Mouse (Mus musculus): ENCODE data around the gene Fosb. TPM values are rescaled to one million over a fixed set of nuclear protein-coding genes. Genes with fewer than 3 reads are reported as not detected.

The Fosb gene
- polyA plus RNA-seq, 1 experiment from 2014 or later: 0.08 TPM

GRCm38 (mm10) chr7:19303046-19303305, 6.9 kb downstream of the Fosb start:
- H3K4me2 ChIP-seq: no peak overlapping the region
- no peak overlapping the region for H3K9ac ChIP-seq
- no peak overlapping the region for H3K27ac ChIP-seq (replicated peaks)
- H3K9me3 ChIP-seq: no peaks in the 10 kb centered on the region
- peaks cover 53% of the 10 kb centered on the region for H3K27me3 ChIP-seq
- peaks cover 41% of the 10 kb centered on the region for H3K4me1 ChIP-seq (replicated peaks)
- H3K4me3 ChIP-seq: no peak overlapping the region
- no peak for ATAC-seq (ENCODE audit: low FRiP score, low read depth)
- no peaks in the 10 kb centered on the region for H3K36me3 ChIP-seq
- 79% methylated on average over 12 of the region's 12 CpGs for WGBS

- H3K4me2 ChIP-seq: peak overlapping the region; percentile 56
- peaks cover 53% of the 10 kb centered on the region for H3K27me3 ChIP-seq
- peaks cover 36% of the 10 kb centered on the region for H3K4me1 ChIP-seq (replicated peaks)
- 48% methylated on average over 13 of the region's 13 CpGs for WGBS
- no peaks in the 10 kb centered on the region for H3K9me3 ChIP-seq
- ATAC-seq (ENCODE audit: low FRiP score, low read depth): no peak
- H3K9ac ChIP-seq: peak overlapping the region; percentile 43; the same call in 1 of the 2 replicates
- peak overlapping the region; percentile 46 for H3K4me3 ChIP-seq
- H3K36me3 ChIP-seq: no peaks in the 10 kb centered on the region
- H3K27ac ChIP-seq (replicated peaks): no peak overlapping the region
Measured at GRCm38 (mm10) chr7:19302264-19303045, 7.4 kb downstream of the Fosb start.

- peaks cover 35% of the 10 kb centered on the region for H3K4me1 ChIP-seq (replicated peaks)
- WGBS: 9% methylated on average over 16 of the region's 16 CpGs
- H3K27me3 ChIP-seq: peaks cover 46% of the 10 kb centered on the region
- peak overlapping the region; percentile 46 for H3K4me3 ChIP-seq
- 0 out of 2 replicates have a peak, but pooled peaks have one; percentile 19 for ATAC-seq (ENCODE audit: low FRiP score, low read depth)
- H3K27ac ChIP-seq (replicated peaks): no peak overlapping the region
- peak overlapping the region; percentile 56 for H3K4me2 ChIP-seq
- H3K9me3 ChIP-seq: no peaks in the 10 kb centered on the region
- peak overlapping the region; percentile 43 for H3K9ac ChIP-seq
- H3K36me3 ChIP-seq: no peaks in the 10 kb centered on the region
Measured at GRCm38 (mm10) chr7:19301461-19302263, 8.2 kb downstream of the Fosb start.

- ATAC-seq (ENCODE audit: low FRiP score, low read depth): peak; percentile 81
- Histone ChIP-seq H3K9me3 (no peaks in the 10 kb centered on the region), H3K4me1 (replicated peaks) (peaks cover 35% of the 10 kb centered on the region), H3K36me3 (no peaks in the 10 kb centered on the region), H3K4me3 (peak overlapping the region; percentile 46), H3K27me3 (peaks cover 37% of the 10 kb centered on the region), H3K4me2 (peak overlapping the region; percentile 56), H3K27ac (replicated peaks) (no peak overlapping the region), H3K9ac (peak overlapping the region; percentile 43)
- under 1% methylated on average over 29 of the region's 29 CpGs for WGBS
Measured at GRCm38 (mm10) chr7:19300501-19301421, 9.1 kb downstream of the Fosb start.

GRCm38 (mm10) chr7:19299194-19299593, 10.7 kb downstream of the Fosb start:
- ATAC-seq (ENCODE audit: low FRiP score, low read depth): no peak
- 18% methylated on average over 3 of the region's 3 CpGs for WGBS
- H3K27me3 ChIP-seq: peaks cover 21% of the 10 kb centered on the region
- no peak overlapping the region for H3K9ac ChIP-seq
- H3K27ac ChIP-seq (replicated peaks): no peak overlapping the region
- no peak overlapping the region for H3K4me3 ChIP-seq
- H3K4me1 ChIP-seq (replicated peaks): peaks cover 22% of the 10 kb centered on the region
- peaks cover 8% of the 10 kb centered on the region for H3K36me3 ChIP-seq
- H3K4me2 ChIP-seq: no peak overlapping the region
- no peaks in the 10 kb centered on the region for H3K9me3 ChIP-seq

- Histone ChIP-seq H3K9me3 (no peaks in the 10 kb centered on the region), H3K4me2 (no peak overlapping the region), H3K27me3 (peaks cover 7% of the 10 kb centered on the region), H3K4me1 (replicated peaks) (peaks cover 16% of the 10 kb centered on the region), H3K4me3 (no peak overlapping the region), H3K9ac (no peak overlapping the region), H3K36me3 (peaks cover 19% of the 10 kb centered on the region), H3K27ac (replicated peaks) (no peak overlapping the region)
- 91% methylated on average over 5 of the region's 5 CpGs for WGBS
- no peak for ATAC-seq (ENCODE audit: low FRiP score, low read depth)
Measured at GRCm38 (mm10) chr7:19297794-19298193, 12.1 kb downstream of the Fosb start.

- H3K36me3 ChIP-seq: peaks cover 19% of the 10 kb centered on the region
- ATAC-seq (ENCODE audit: low FRiP score, low read depth): no peak
- peaks cover 12% of the 10 kb centered on the region for H3K4me1 ChIP-seq (replicated peaks)
- no peaks in the 10 kb centered on the region for H3K27me3 ChIP-seq
- H3K9me3 ChIP-seq: no peaks in the 10 kb centered on the region
- no peak overlapping the region for H3K4me2 ChIP-seq
- 91% methylated on average over 6 of the region's 6 CpGs for WGBS
- no peak overlapping the region for H3K9ac ChIP-seq
- H3K27ac ChIP-seq (replicated peaks): no peak overlapping the region
- no peak overlapping the region for H3K4me3 ChIP-seq
Measured at GRCm38 (mm10) chr7:19297034-19297433, 12.8 kb downstream of the Fosb start.

- H3K27me3 ChIP-seq: no peaks in the 10 kb centered on the region
- H3K4me3 ChIP-seq: no peak overlapping the region
- H3K4me1 ChIP-seq (replicated peaks): peaks cover 12% of the 10 kb centered on the region
- no peak overlapping the region for H3K27ac ChIP-seq (replicated peaks)
- no peak overlapping the region; the same call in 1 of the 2 replicates for H3K9ac ChIP-seq
- WGBS: 21% methylated on average over 21 of the region's 22 CpGs
- H3K4me2 ChIP-seq: peak overlapping the region; percentile 49
- H3K9me3 ChIP-seq: no peaks in the 10 kb centered on the region
- H3K36me3 ChIP-seq: peaks cover 19% of the 10 kb centered on the region
- peak; percentile 71 for ATAC-seq (ENCODE audit: low FRiP score, low read depth)
Measured at GRCm38 (mm10) chr7:19295503-19296185, 14.2 kb downstream of the Fosb start.

GRCm38 (mm10) chr7:19290969-19291596, 18.8 kb downstream of the Fosb start:
- Histone ChIP-seq H3K27me3 (no peaks in the 10 kb centered on the region), H3K27ac (replicated peaks) (no peak overlapping the region), H3K36me3 (peaks cover 45% of the 10 kb centered on the region), H3K4me1 (replicated peaks) (peaks cover 17% of the 10 kb centered on the region), H3K4me2 (peak overlapping the region; percentile 44), H3K9me3 (no peaks in the 10 kb centered on the region), H3K9ac (0 out of 2 replicates have a peak overlapping the region, but pooled peaks have one; percentile 25), H3K4me3 (peak overlapping the region; percentile 22)
- WGBS: 3% methylated on average over 20 of the region's 20 CpGs
- no peak for ATAC-seq (ENCODE audit: low FRiP score, low read depth)

GRCm38 (mm10) chr7:19284763-19285162, 25.1 kb downstream of the Fosb start:
- H3K9ac ChIP-seq: no peak overlapping the region
- peaks cover 22% of the 10 kb centered on the region for H3K4me1 ChIP-seq (replicated peaks)
- peaks cover 17% of the 10 kb centered on the region for H3K27me3 ChIP-seq
- 30% methylated on average over 4 of the region's 4 CpGs for WGBS
- no peaks in the 10 kb centered on the region for H3K9me3 ChIP-seq
- H3K4me2 ChIP-seq: peak overlapping the region; percentile 85
- no peak overlapping the region for H3K4me3 ChIP-seq
- H3K36me3 ChIP-seq: peaks cover 26% of the 10 kb centered on the region
- no peak overlapping the region for H3K27ac ChIP-seq (replicated peaks)
- ATAC-seq (ENCODE audit: low FRiP score, low read depth): no peak

GRCm38 (mm10) chr7:19283406-19283804, 26.4 kb downstream of the Fosb start:
- H3K4me1 ChIP-seq (replicated peaks): peaks cover 31% of the 10 kb centered on the region
- H3K27ac ChIP-seq (replicated peaks): peak overlapping the region; percentile 93
- peak overlapping the region; percentile 85 for H3K4me2 ChIP-seq
- H3K27me3 ChIP-seq: peaks cover 30% of the 10 kb centered on the region
- ATAC-seq (ENCODE audit: low FRiP score, low read depth): peak; percentile 20; the same call in 1 of the 2 replicates
- H3K36me3 ChIP-seq: peaks cover 15% of the 10 kb centered on the region
- H3K9ac ChIP-seq: peak overlapping the region; percentile 98
- H3K9me3 ChIP-seq: no peaks in the 10 kb centered on the region
- peak overlapping the region; percentile 91 for H3K4me3 ChIP-seq
- WGBS: 20% methylated on average over 14 of the region's 14 CpGs
